In genomic region chr3:59078585-59078984, GRCm38 (mm10) we compare ENCODE assay signal across 11 mouse cellular contexts. TPM values are rescaled to one million over a fixed set of nuclear protein-coding genes. Genes with fewer than 3 reads are reported as not detected.
"Had no signal": no experiment of that assay in that cellular context is flagged by ENCODE, and none has a peak within 500 bp of the region (broad histone marks: within the 10 kb centered on the region; RNA-seq: fewer than 3 reads in every experiment).

No protein-coding gene starts in this region.

- DNase-seq: gastrocnemius, postnatal 25 days; layer of hippocampus, postnatal 36 days had no signal

RNA-seq across cellular contexts. Expression of gene Gpr171, which starts 23.0 kb away (rescaled TPM):
- total RNA-seq: gastrocnemius, postnatal 25 days; heart, postnatal 4 days; layer of hippocampus, adult 18-20 months; layer of hippocampus, adult 8-10 months; layer of hippocampus, postnatal 14 days; layer of hippocampus, postnatal 36 days; left cerebral cortex, adult 18-20 months; left cerebral cortex, adult 8-10 months; left cerebral cortex, postnatal 10 days; left cerebral cortex, postnatal 25 days; left cerebral cortex, postnatal 4 days had no signal
